Mouse (Mus musculus): Measurements from ENCODE around the gene Cers3. TPM values are rescaled to one million over a fixed set of nuclear protein-coding genes. Genes with fewer than 3 reads are reported as not detected.

Cers3 gene
- total and polyA plus RNA-seq, 3 experiments, result 0.13 to 0.23 (median 0.19) TPM

- H3K9me3 ChIP-seq (replicated peaks; ENCODE audit: low read length), result no peaks in the 10 kb centered on the region
- no peak overlapping the region for H3K4me3 ChIP-seq (replicated peaks in 1 of 3; ENCODE audit: low read depth in 2 of 3, low read length in 2 of 3, poor library complexity in 1 of 3)
- H3K4me1 ChIP-seq (ENCODE audit: control insufficient read depth in 1 of 2, insufficient read depth in 2 of 2), result no peaks in the 10 kb centered on the region
- no peaks in the 10 kb centered on the region for H3K79me2 ChIP-seq (replicated peaks; ENCODE audit: control insufficient read depth, extremely low read depth, insufficient read depth, poor library complexity, severe bottlenecking)
- H3K36me3 ChIP-seq (replicated peaks in 1 of 2; ENCODE audit: control insufficient read depth in 1 of 2, insufficient read depth in 1 of 2, low read length in 1 of 2), result no peaks in the 10 kb centered on the region
- no peak overlapping the region for H3K9ac ChIP-seq (ENCODE audit: insufficient read depth, low read depth)
- H3K27ac ChIP-seq (ENCODE audit: insufficient read depth, low read depth), result no peak overlapping the region
- in situ Hi-C loops (cut with MboI; ENCODE audit: low pct_ligation_motif_present, low pct_unique_long_range_greater_than_20kb, low sequenced_read_pairs), result loop anchor here (25.0 kb wide), 1 partner anchor 366 kb away; the partner anchor contains the start of gene Lysmd4
- H3K4me2 ChIP-seq (ENCODE audit: insufficient read depth, low read depth, poor library complexity, severe bottlenecking), result no peak overlapping the region
- dilution Hi-C loops (cut with MboI; ENCODE audit: extremely low pct_ligation_motif_present, extremely low pct_unique_long_range_greater_than_20kb, low sequenced_read_pairs), result no loop called here
- TF ChIP-seq UBTF (IDR thresholded peaks at IDR 0.05; ENCODE audit: low read depth, low read length) (no peak), POLR2AphosphoS2 (IDR thresholded peaks at IDR 0.05; ENCODE audit: low read depth, low read length) (no peak), POLR2A (IDR thresholded peaks at IDR 0.05; ENCODE audit: low read depth, low read length) (no peak)
- no peak for DNase-seq (ENCODE audit: extremely low read depth)
- H3K27me3 ChIP-seq (replicated peaks), result peaks cover 68% of the 10 kb centered on the region
Measured at GRCm38 (mm10) chr7:66846582-66846981, 103.3 kb downstream of the Cers3 start.

DNA sequence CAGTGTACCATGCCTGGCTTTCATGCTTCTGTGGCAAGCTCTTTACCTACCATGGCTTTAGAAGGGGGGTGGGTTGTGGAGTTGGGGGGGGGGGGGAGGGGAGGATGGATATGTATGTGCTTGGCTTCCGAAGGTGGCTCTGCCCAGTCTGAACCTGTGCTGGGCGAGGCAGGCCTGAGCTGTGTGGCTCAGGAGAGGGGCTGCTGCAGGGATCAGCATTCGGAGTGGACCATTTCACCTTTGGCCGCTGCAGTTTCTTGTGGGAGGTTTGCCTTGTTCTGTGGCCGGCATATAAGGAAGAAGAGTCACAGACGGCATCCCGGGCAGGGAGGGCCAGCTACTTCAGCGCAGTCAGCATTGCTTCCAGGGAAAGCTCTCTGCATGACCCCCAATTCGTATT is 104.0 kb downstream of the Cers3 start:
- dilution Hi-C loops (cut with MboI; ENCODE audit: extremely low pct_ligation_motif_present, extremely low pct_unique_long_range_greater_than_20kb, low sequenced_read_pairs) (no loop called here), in situ Hi-C loops (cut with MboI; ENCODE audit: low pct_ligation_motif_present, low pct_unique_long_range_greater_than_20kb, low sequenced_read_pairs) (loop anchor here (25.0 kb wide), 1 partner anchor 365 kb away; the partner anchor contains the start of gene Lysmd4)
- no peaks in the 10 kb centered on the region for H3K4me1 ChIP-seq (ENCODE audit: control insufficient read depth in 1 of 2, insufficient read depth in 2 of 2)
- H3K36me3 ChIP-seq (replicated peaks in 1 of 2; ENCODE audit: control insufficient read depth in 1 of 2, insufficient read depth in 1 of 2, low read length in 1 of 2), result no peaks in the 10 kb centered on the region
- no peak overlapping the region for H3K4me3 ChIP-seq (replicated peaks in 1 of 3; ENCODE audit: low read depth in 2 of 3, low read length in 2 of 3, poor library complexity in 1 of 3)
- H3K79me2 ChIP-seq (replicated peaks; ENCODE audit: control insufficient read depth, extremely low read depth, insufficient read depth, poor library complexity, severe bottlenecking), result no peaks in the 10 kb centered on the region
- H3K27me3 ChIP-seq (replicated peaks), result peaks cover 69% of the 10 kb centered on the region
- TF ChIP-seq JUND (conservative IDR thresholded peaks at IDR 0.05; ENCODE audit: low read depth, low read length) (no peak), ZC3H11A (IDR thresholded peaks at IDR 0.05; ENCODE audit: low read depth, low read length) (no peak), ZMIZ1 (IDR thresholded peaks at IDR 0.05; ENCODE audit: low read depth, low read length) (no peak), HCFC1 (IDR thresholded peaks at IDR 0.05; ENCODE audit: low read depth, low read length) (no peak), USF2 (conservative IDR thresholded peaks at IDR 0.05; ENCODE audit: low read depth, low read length) (no peak), NELFE (IDR thresholded peaks at IDR 0.05; ENCODE audit: low read depth, low read length) (no peak), UBTF (IDR thresholded peaks at IDR 0.05; ENCODE audit: low read depth, low read length) (no peak), CHD1 (IDR thresholded peaks at IDR 0.05; ENCODE audit: low read depth, low read length) (no peak), BHLHE40 (IDR thresholded peaks at IDR 0.05; ENCODE audit: low read depth, low read length) (no peak), TBP (conservative IDR thresholded peaks at IDR 0.05; ENCODE audit: low read depth, low read length) (no peak), MXI1 (IDR thresholded peaks at IDR 0.05; ENCODE audit: low read depth, low read length) (no peak), E2F4 (IDR thresholded peaks at IDR 0.05; ENCODE audit: insufficient replicate concordance, low read depth, low read length) (no peak), SMC3 (IDR thresholded peaks at IDR 0.05; ENCODE audit: low read depth, low read length) (no peak), POLR2A (IDR thresholded peaks at IDR 0.05; ENCODE audit: low read depth, low read length) (no peak), RCOR1 (conservative IDR thresholded peaks at IDR 0.05; ENCODE audit: low read depth, low read length) (no peak), GABPA (IDR thresholded peaks at IDR 0.05; ENCODE audit: insufficient replicate concordance, low read depth, low read length) (no peak), IRF4 (IDR thresholded peaks at IDR 0.05; ENCODE audit: low read depth, low read length) (no peak)
- H3K4me2 ChIP-seq (ENCODE audit: insufficient read depth, low read depth, poor library complexity, severe bottlenecking), result no peak overlapping the region
- no peak overlapping the region for H3K27ac ChIP-seq (ENCODE audit: insufficient read depth, low read depth)
- no peaks in the 10 kb centered on the region for H3K9me3 ChIP-seq (replicated peaks; ENCODE audit: low read length)
- DNase-seq (ENCODE audit: extremely low read depth), result no peak
- no peak overlapping the region for H3K9ac ChIP-seq (ENCODE audit: insufficient read depth, low read depth)
